Mouse (Mus musculus): Measurements from ENCODE around the gene Rdh12. TPM values are rescaled to one million over a fixed set of nuclear protein-coding genes. Genes with fewer than 3 reads are reported as not detected.
A peak's percentile ranks its signal among the peaks of the same experiment; 100 is the strongest.

Rdh12 gene
- 2.1 and 2.6 TPM in 2 replicates for polyA plus RNA-seq (2012; rRNA removed)

DNA sequence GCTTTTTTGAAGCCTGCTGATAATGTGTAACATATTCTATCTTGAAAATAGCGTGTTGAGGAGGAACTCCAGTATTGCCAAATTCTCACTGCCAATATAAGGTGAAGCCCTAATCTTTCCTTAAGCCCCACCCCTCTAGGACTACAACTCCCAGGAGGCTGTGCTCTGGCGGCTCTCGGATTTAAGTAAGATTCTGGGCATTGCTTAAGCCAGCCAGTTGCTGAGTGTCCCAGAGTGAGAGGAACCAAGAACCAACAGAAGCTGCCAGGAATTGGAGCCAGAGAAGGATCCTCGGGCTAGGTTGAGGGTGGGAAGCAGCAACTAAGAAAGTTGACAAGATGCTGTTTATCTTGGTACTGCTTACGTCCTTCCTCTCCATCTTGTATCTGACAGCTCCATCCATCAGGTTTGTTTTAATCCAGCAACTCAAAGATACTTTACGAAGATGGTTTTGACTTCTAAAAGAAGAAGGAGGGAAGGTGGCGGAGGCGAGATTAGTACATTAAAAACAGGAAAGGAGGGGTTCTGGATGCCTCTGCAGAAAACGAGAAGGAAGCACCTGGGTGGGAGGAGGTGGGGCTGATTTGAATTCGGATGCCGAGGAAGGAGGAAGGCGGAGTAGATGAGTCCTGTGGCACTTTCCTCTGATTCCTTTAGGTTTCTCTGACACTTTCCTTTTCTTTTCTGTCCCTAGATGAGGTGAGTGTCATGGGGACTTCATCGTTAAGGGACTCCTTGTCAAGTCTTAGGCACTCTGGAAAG is at the start of gene Rdh12:
Gene Rdh12 (plus strand): TSS at position 212 of the 762 bp plus-strand sequence.
- WGBS = 4% methylated on average over 13 of the region's 13 CpGs
- no peaks in the 10 kb centered on the region for H3K4me1 ChIP-seq (ENCODE audit: control insufficient read depth, insufficient read depth, low read length)
- no peaks in the 10 kb centered on the region for H3K27me3 ChIP-seq (ENCODE audit: control insufficient read depth, insufficient read depth, low read length)
- peak within 1 kb of the TSS; percentile 99 for H3K4me3 ChIP-seq (replicated peaks; ENCODE audit: insufficient read depth, low read depth, low read length)
- TF ChIP-seq POLR2A (IDR thresholded peaks at IDR 0.05; ENCODE audit: borderline replicate concordance, insufficient read depth, low read length) = peak; percentile 30; the same call in 1 of the 2 replicates
- TF ChIP-seq CTCF (IDR thresholded peaks at IDR 0.05; ENCODE audit: borderline replicate concordance, insufficient read depth, low read depth, low read length) = no peak
- DNase-seq = peak; percentile 58
- H3K27ac ChIP-seq (ENCODE audit: insufficient read depth, low read length) = no peak within 1 kb of the TSS

DNA sequence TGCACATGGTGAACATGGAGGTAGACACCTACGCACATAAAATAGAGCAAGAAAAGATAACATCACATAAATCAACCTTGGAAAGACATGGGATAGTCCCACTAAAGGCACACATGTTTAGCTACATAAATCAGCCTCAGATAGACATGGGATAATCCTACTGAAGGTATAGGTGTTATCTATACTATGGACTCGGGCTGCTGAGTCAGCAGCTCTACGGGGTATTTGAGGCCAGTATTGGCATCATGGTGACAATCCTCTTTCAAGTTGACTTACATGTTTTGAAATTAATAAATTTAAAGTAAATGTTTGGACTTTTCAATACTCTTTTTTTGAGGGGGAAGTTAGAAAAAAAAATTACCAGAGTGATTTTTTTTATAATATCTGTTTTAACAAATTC is 45.8 kb upstream of the Rdh12 start:
- Histone ChIP-seq H3K27ac (ENCODE audit: insufficient read depth, low read length) (no peak overlapping the region), H3K4me1 (ENCODE audit: control insufficient read depth, insufficient read depth, low read length) (no peaks in the 10 kb centered on the region), H3K4me3 (replicated peaks; ENCODE audit: insufficient read depth, low read depth, low read length) (no peak overlapping the region), H3K27me3 (ENCODE audit: control insufficient read depth, insufficient read depth, low read length) (no peaks in the 10 kb centered on the region)
- WGBS = 93% methylated on average over 3 of the region's 3 CpGs
- TF ChIP-seq POLR2A (IDR thresholded peaks at IDR 0.05; ENCODE audit: borderline replicate concordance, insufficient read depth, low read length) (no peak), CTCF (IDR thresholded peaks at IDR 0.05; ENCODE audit: borderline replicate concordance, insufficient read depth, low read depth, low read length) (no peak)
- DNase-seq = no peak

DNA sequence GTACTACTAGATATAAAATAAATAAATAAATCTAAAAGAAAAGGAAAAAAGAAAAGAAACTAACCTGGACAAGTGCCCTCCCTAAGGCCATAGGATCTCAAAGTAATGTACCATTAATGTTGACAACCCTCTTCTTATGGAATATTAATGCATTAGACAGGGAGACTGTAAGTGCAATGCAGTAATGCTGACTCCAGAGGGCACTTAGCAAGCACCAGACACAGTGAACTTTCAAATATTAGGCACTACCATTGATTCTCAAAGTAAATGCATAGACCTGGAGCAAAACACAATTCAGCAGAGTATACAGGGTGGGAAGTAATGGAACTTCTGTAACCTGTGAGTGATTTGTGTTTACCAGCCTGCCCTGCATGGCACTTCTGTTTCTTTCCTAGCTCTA is 39.5 kb upstream of the Rdh12 start:
- Histone ChIP-seq H3K4me1 (ENCODE audit: control insufficient read depth, insufficient read depth, low read length) (no peaks in the 10 kb centered on the region), H3K4me3 (replicated peaks; ENCODE audit: insufficient read depth, low read depth, low read length) (no peak overlapping the region), H3K27ac (ENCODE audit: insufficient read depth, low read length) (no peak overlapping the region), H3K27me3 (ENCODE audit: control insufficient read depth, insufficient read depth, low read length) (no peaks in the 10 kb centered on the region)
- DNase-seq = no peak
- TF ChIP-seq CTCF (IDR thresholded peaks at IDR 0.05; ENCODE audit: borderline replicate concordance, insufficient read depth, low read depth, low read length) (no peak), POLR2A (IDR thresholded peaks at IDR 0.05; ENCODE audit: borderline replicate concordance, insufficient read depth, low read length) (no peak)

DNA sequence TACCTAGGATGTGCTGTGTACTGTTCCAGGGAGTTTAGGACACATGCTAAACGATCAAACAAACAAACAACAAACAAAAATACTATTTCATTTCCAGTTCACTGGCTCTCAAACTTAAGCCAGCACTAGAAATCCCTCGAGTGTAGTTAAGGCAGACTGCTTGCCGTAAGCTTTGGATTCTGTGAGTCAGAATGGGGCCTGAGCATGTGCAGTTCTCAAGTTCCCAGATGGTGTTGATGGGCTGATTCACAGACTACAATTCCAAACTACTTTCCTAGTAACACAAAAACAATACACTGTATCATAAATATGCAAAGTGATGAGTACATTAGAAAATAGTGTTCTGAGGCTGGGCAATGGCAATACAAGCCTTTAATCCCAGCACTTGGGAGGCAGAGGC is 38.3 kb upstream of the Rdh12 start:
- Histone ChIP-seq H3K27ac (ENCODE audit: insufficient read depth, low read length) (no peak overlapping the region), H3K4me3 (replicated peaks; ENCODE audit: insufficient read depth, low read depth, low read length) (no peak overlapping the region), H3K27me3 (ENCODE audit: control insufficient read depth, insufficient read depth, low read length) (no peaks in the 10 kb centered on the region), H3K4me1 (ENCODE audit: control insufficient read depth, insufficient read depth, low read length) (no peaks in the 10 kb centered on the region)
- 52% methylated on average over 3 of the region's 3 CpGs for WGBS
- DNase-seq = no peak
- TF ChIP-seq POLR2A (IDR thresholded peaks at IDR 0.05; ENCODE audit: borderline replicate concordance, insufficient read depth, low read length) = no peak
- TF ChIP-seq CTCF (IDR thresholded peaks at IDR 0.05; ENCODE audit: borderline replicate concordance, insufficient read depth, low read depth, low read length) = no peak

DNA sequence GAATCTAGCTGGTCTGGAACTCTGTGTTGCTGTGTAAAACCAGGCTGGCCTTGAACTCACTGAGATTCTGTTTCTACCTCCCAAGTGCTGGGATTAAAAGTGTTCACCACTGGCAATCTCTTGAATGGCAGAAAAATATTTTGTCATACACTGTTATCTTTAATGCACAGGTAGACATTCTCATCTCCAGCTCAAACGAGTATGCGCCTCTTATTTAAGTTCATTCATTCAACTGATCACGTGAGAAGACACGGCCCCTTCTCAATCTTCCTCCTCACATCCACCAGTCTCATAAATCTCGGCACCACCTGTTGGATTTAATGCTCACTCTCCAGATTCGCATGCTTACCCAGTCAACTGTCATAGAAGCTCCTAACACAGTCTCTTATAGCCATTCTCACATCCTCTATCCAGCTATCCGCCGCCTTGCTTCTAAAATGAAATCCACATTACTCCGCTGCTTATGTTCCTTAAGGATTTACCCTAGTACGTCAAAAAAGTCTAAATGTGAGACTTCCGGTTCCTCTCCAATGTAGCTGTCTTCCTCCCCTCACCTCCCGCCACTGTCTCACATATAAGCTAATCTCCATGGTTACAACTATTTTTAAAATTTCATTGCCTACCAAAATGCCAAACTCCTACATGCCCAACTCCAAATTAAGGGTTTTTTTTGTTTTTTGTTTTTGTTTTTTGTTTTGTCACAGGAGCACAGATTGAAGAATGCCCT is 37.3 kb upstream of the Rdh12 start:
- Histone ChIP-seq H3K27me3 (ENCODE audit: control insufficient read depth, insufficient read depth, low read length) (no peaks in the 10 kb centered on the region), H3K27ac (ENCODE audit: insufficient read depth, low read length) (no peak overlapping the region), H3K4me3 (replicated peaks; ENCODE audit: insufficient read depth, low read depth, low read length) (peak overlapping the region; percentile 79), H3K4me1 (ENCODE audit: control insufficient read depth, insufficient read depth, low read length) (no peaks in the 10 kb centered on the region)
- TF ChIP-seq CTCF (IDR thresholded peaks at IDR 0.05; ENCODE audit: borderline replicate concordance, insufficient read depth, low read depth, low read length) (no peak), POLR2A (IDR thresholded peaks at IDR 0.05; ENCODE audit: borderline replicate concordance, insufficient read depth, low read length) (no peak)
- no peak for DNase-seq
- 27% methylated on average over 12 of the region's 12 CpGs for WGBS

DNA sequence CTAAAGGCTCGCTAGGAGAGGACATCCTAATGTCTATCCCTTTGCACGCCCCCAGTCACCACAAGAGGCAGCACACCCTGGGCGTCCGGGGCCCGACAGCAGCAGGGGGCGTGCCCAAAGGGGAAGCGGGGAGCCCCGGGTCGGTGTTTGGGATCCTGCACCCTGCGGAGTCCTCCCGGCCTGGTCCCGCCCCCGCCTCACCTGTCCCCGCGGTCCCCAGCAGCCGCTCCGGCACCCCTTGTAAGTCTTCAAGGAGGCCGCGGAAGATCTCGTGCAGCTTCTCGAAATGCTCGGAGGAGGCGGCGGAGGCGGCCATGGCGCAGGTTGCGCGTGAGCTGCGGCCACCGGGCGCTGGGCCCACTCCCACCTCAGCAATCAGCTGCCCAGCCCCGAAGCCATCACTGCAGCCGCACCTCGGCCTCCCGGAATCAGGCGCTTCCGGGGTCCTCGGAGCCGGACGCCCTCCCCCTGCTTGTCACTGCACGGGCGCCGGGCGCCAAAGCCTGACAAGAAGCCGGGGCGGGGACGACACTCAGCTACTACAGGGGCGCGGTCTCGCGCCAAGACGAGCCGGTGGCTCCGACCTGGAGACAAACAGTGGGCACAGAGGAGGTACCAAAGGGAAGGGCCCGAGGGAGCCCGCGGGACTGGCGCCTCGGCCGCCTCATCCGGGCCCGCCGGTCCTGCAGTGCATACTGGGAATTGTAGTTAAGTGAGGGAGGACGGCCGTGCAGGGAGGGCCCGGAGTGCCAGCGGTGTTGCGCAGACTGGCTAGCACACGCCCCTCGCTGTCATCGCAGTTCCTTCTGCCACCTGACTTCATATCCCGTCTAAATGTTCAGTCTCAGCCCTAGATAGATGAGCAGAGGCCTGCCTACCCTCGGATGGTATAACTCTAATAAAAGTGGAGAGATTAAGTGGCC is 36.4 kb upstream of the Rdh12 start, which contains the start of gene Vti1b:
Gene Vti1b (minus strand): TSS at position 649 of the 923 bp plus-strand sequence.
- H3K27me3 ChIP-seq (ENCODE audit: control insufficient read depth, insufficient read depth, low read length) = no peaks in the 10 kb centered on the region
- no peaks in the 10 kb centered on the region for H3K4me1 ChIP-seq (ENCODE audit: control insufficient read depth, insufficient read depth, low read length)
- H3K4me3 ChIP-seq (replicated peaks; ENCODE audit: insufficient read depth, low read depth, low read length) = peak within 1 kb of the TSS; percentile 79
- TF ChIP-seq POLR2A (IDR thresholded peaks at IDR 0.05; ENCODE audit: borderline replicate concordance, insufficient read depth, low read length) (peak; percentile 60; the same call in 1 of the 2 replicates), CTCF (IDR thresholded peaks at IDR 0.05; ENCODE audit: borderline replicate concordance, insufficient read depth, low read depth, low read length) (peak; percentile 27; the same call in 1 of the 2 replicates)
- H3K27ac ChIP-seq (ENCODE audit: insufficient read depth, low read length) = peak within 1 kb of the TSS; percentile 98
- WGBS = under 1% methylated on average over 73 of the region's 73 CpGs
- peak; percentile 92 to 95 for DNase-seq

DNA sequence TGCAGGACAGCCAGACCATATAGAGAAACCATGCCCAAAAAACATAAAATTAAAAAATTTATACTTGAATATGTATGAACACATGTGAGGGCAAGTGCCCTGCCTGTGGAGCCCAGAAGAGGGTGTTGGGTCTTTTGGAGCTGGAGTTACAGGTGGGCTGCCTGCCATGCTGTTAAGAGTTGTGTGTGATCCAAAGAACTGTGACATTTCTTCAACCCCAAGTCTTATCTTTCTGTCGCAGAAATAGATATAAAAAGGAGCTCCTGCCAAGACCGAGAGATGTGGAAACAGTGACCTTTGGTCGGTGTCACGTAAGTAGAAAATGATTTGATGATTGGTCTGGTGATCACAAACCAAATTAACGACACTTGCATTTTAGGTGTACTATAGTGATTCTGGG is 35.0 kb upstream of the Rdh12 start:
- no peak overlapping the region for H3K27ac ChIP-seq (ENCODE audit: insufficient read depth, low read length)

More for the DNA sequence above, 35.0 kb upstream of the Rdh12 start:
- no peaks in the 10 kb centered on the region for H3K27me3 ChIP-seq (ENCODE audit: control insufficient read depth, insufficient read depth, low read length)
- peak; percentile 14 to 17 for DNase-seq
- WGBS = 86% methylated on average over 5 of the region's 5 CpGs
- H3K4me1 ChIP-seq (ENCODE audit: control insufficient read depth, insufficient read depth, low read length) = no peaks in the 10 kb centered on the region
- TF ChIP-seq POLR2A (IDR thresholded peaks at IDR 0.05; ENCODE audit: borderline replicate concordance, insufficient read depth, low read length) (no peak), CTCF (IDR thresholded peaks at IDR 0.05; ENCODE audit: borderline replicate concordance, insufficient read depth, low read depth, low read length) (no peak)
- no peak overlapping the region for H3K4me3 ChIP-seq (replicated peaks; ENCODE audit: insufficient read depth, low read depth, low read length)

Measured in cerebellum, adult 2 months (tissue).